Mouse (Mus musculus) naive thymus-derived CD4-positive, alpha-beta T cell, adult 5 months (primary cell): ENCODE data around the gene Gm10229. TPM values are rescaled to one million over a fixed set of nuclear protein-coding genes. Genes with fewer than 3 reads are reported as not detected.

Experiments
- polyA plus RNA-seq: library from polyadenylated mRNA; unstranded; fragments of 100-300 nt; shearing (Covaris generic); gene quantifications from one replicate; pipeline ENCODE4 v1.2.1, GENCODE M21; 2017

Gene Gm10229
- polyA plus RNA-seq = not detected

GRCm38 (mm10) chr16:89014984-89015383, at the start of gene Gm10229:
Gm10229 (plus strand) TSS chr16:89015284.

GRCm38 (mm10) chr16:89010659-89011058, 4.4 kb upstream of the Gm10229 start, which contains the start of gene Krtap22-2:
Krtap22-2 (minus strand) TSS chr16:89010759.

GRCm38 (mm10) chr16:89031399-89031798, 16.3 kb downstream of the Gm10229 start, which contains the start of gene Krtap6-1:
Krtap6-1 (plus strand) TSS chr16:89031699.

GRCm38 (mm10) chr16:89041372-89041771, 26.3 kb downstream of the Gm10229 start, which contains the start of gene Gm10228:
Gm10228 (minus strand) TSS chr16:89041472.

GRCm38 (mm10) chr16:89047783-89048182, 32.7 kb downstream of the Gm10229 start, which contains the start of gene Krtap6-5:
Krtap6-5 (minus strand) TSS chr16:89047883.

GRCm38 (mm10) chr16:89063902-89064301, 48.8 kb downstream of the Gm10229 start, which contains the start of gene 1110025L11Rik:
1110025L11Rik (minus strand) TSS chr16:89064002.

Other genes with a start within 250 kb of the Gm10229 start
- not detected for gene 2310057N15Rik, start 241.1 kb upstream of the Gm10229 start, polyA plus RNA-seq
- not detected for gene Gm5965, start 237.4 kb upstream of the Gm10229 start, polyA plus RNA-seq
- not detected for gene Gm20741, start 203.1 kb upstream of the Gm10229 start, polyA plus RNA-seq
- not detected for gene Krtap15, start 195.1 kb upstream of the Gm10229 start, polyA plus RNA-seq
- not detected for gene Krtap14, start 189.1 kb upstream of the Gm10229 start, polyA plus RNA-seq
- not detected for gene Krtap19-1, start 145.9 kb upstream of the Gm10229 start, polyA plus RNA-seq
- not detected for gene Krtap19-2, start 141.0 kb upstream of the Gm10229 start, polyA plus RNA-seq
- not detected for gene Krtap19-3, start 137.2 kb upstream of the Gm10229 start, polyA plus RNA-seq
- gene Krtap19-4, start 130.2 kb upstream of the Gm10229 start, polyA plus RNA-seq = not detected
- gene Krtap19-5, start 118.8 kb upstream of the Gm10229 start, polyA plus RNA-seq = not detected
- gene Krtap19-9b, start 83.0 kb upstream of the Gm10229 start, polyA plus RNA-seq = not detected
- gene Krtap16-3, start 52.4 kb upstream of the Gm10229 start, polyA plus RNA-seq = not detected
- not detected for gene Krtap22-2, start 4.5 kb upstream of the Gm10229 start, polyA plus RNA-seq
- gene Krtap6-1, start 16.4 kb downstream of the Gm10229 start, polyA plus RNA-seq = not detected
- not detected for gene Gm10228, start 26.2 kb downstream of the Gm10229 start, polyA plus RNA-seq
- gene Krtap6-5, start 32.6 kb downstream of the Gm10229 start, polyA plus RNA-seq = not detected
- gene 1110025L11Rik, start 48.7 kb downstream of the Gm10229 start, polyA plus RNA-seq = not detected
- gene Krtap6-3, start 68.7 kb downstream of the Gm10229 start, polyA plus RNA-seq = not detected
- not detected for gene Gm6358, start 125.6 kb downstream of the Gm10229 start, polyA plus RNA-seq
- not detected for gene Gm10061, start 135.8 kb downstream of the Gm10229 start, polyA plus RNA-seq
- gene Gm9789, start 142.7 kb downstream of the Gm10229 start, polyA plus RNA-seq = not detected
- gene Gm7735, start 154.2 kb downstream of the Gm10229 start, polyA plus RNA-seq = not detected
- gene 1110057P08Rik, start 159.5 kb downstream of the Gm10229 start, polyA plus RNA-seq = not detected
- gene Krtap20-2, start 190.6 kb downstream of the Gm10229 start, polyA plus RNA-seq = not detected